Mouse (Mus musculus) C2C12 (cell line): ENCODE data around the gene Msi2.

Source experiments
- CEBPB ChIP-seq: IDR thresholded peaks from one replicate; pipeline ENCODE4 v1.6.1; 2011; ENCODE audit warnings: low read depth, mild to moderate bottlenecking, control low read depth, moderate library complexity
- CTCF ChIP-seq: IDR thresholded peaks from one replicate; pipeline ENCODE4 v1.5.1; 2011; ENCODE audit not compliant: control insufficient read depth, insufficient read depth, insufficient read length
- MAX ChIP-seq: IDR thresholded peaks from one replicate; pipeline ENCODE4 v1.6.1; 2011; ENCODE audit warnings: mild to moderate bottlenecking, control low read depth
- MYOD1 ChIP-seq: IDR thresholded peaks from one replicate; pipeline ENCODE4 v1.6.1; 2011; ENCODE audit warnings: low read depth; ENCODE audit not compliant: control insufficient read depth, insufficient read length
- USF1 ChIP-seq: IDR thresholded peaks from one replicate; pipeline ENCODE4 v1.6.1; 2011; ENCODE audit warnings: low read depth, mild to moderate bottlenecking, control low read depth, moderate library complexity

DNA sequence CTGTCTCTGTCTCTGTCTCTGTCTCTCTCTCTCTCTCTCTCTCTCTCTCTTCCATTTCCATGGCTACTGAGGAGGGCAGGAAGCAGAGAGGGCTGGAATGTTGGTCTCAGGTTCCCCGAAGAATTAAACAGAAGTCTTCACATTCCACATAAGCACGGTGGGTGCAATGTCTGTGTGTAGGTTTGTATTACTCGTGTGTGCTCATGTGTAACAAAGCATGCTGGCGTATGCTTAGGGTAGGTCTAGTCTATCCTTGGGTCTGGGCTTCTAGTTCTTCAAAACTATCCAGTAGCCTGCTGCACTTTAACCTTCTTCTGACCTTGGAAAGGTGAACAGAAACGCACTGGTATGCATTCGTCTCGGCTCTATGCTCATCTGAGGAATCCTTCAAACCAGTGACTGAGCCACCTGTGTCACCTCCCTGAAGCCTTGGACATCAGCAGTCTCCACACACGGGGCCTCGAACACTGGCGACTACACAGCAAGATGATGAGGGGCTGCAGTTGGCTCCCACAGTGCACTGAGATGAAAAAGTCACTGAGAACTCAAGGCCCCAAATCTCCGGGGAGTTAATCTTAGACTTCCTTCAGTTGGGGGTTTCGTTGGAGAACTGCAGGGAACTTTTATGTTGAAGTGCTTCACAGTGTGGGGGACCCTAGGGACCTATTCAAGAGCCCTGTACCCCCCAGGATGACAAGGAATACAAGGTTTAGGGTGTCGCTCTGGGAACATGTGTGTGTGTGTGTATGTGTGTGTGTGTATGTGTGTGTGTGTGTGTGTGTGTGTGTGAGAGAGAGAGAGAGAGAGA, 123.3 kb downstream of the Msi2 start:
- no peak for TF ChIP-seq CTCF
- TF ChIP-seq USF1: no peak
- TF ChIP-seq CEBPB: no peak
- no peak for TF ChIP-seq MYOD1
- TF ChIP-seq MAX: no peak
